Mouse (Mus musculus): ENCODE data around the gene Cog5. TPM values are rescaled to one million over a fixed set of nuclear protein-coding genes. Genes with fewer than 3 reads are reported as not detected.
A peak's percentile ranks its signal among the peaks of the same experiment; 100 is the strongest.

The Cog5 gene
- polyA plus RNA-seq, 1 experiment from 2014 or later: 38.1 TPM

DNA sequence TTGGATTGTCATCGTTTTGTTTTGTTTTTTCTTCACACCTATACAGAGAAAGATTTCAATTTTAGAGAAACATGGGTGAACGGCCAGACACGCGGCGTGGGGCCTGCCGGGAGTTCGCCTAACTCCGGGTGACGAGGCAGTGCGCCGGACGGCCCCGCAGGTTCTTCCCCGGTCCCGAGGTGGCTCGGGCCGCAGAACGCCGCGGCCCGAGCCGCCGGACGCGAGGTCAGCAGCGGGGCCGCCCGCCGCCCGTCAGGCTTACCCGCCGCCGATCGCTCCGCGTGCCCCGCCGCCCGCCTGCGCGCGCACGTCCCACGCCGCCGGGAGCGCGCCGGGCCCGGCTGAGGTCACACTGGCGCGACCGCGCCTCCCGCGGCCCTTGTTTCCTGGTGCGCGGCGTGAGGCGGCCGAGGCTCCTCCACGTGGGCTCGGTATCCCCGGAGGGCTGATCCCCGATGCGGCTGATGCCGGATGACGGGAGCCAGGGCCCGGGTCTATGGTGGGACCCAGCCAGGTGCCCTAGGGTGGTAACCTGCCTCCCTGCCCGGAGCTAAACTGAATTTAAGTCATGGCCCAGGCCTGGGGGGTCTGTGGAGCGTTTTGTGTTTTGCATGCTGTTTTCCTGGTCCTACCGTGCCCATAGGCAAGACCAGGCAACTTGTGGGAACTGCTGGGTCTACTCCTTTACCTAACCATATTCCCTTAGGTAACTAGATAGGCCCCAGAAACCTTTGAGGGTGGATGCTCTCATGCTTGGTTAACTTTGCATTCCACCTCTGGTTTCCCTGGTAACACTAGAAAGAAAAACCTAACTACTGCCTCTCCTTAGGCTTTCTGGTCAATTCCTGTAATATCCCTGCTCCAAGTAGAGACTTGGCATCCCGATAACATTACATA is 20.1 kb upstream of the Cog5 start, which contains the start of gene Bcap29:
Gene Bcap29 (minus strand): TSS at position 316 of the 897 bp plus-strand sequence.
- H3K36me3 ChIP-seq (ENCODE audit: control insufficient read depth, insufficient read depth, low read length): no peaks in the 10 kb centered on the region
- no peaks in the 10 kb centered on the region for H3K27me3 ChIP-seq (ENCODE audit: control insufficient read depth, insufficient read depth, low read length)
- WGBS: 2% methylated on average over 64 of the region's 73 CpGs
- no peaks in the 10 kb centered on the region for H3K9me3 ChIP-seq (ENCODE audit: control insufficient read depth, low read length)
- DNase-seq (ENCODE audit: low spot score) (peak; percentile 82), ATAC-seq (ENCODE audit: insufficient number of reproducible peaks, low FRiP score, low TSS enrichment, low read depth) (peak; percentile 81)
- H3K9ac ChIP-seq (ENCODE audit: low read length): peak within 1 kb of the TSS; percentile 88
- H3K4me1 ChIP-seq (ENCODE audit: control insufficient read depth, insufficient read depth, low read length): no peaks in the 10 kb centered on the region
- no peak within 1 kb of the TSS for H3K27ac ChIP-seq (replicated peaks; ENCODE audit: low read depth, low read length)
- peak within 1 kb of the TSS; percentile 57 for H3K4me2 ChIP-seq (ENCODE audit: low read depth, severe bottlenecking)
- H3K4me3 ChIP-seq (ENCODE audit: low read depth, low read length): peak within 1 kb of the TSS; percentile 47

DNA sequence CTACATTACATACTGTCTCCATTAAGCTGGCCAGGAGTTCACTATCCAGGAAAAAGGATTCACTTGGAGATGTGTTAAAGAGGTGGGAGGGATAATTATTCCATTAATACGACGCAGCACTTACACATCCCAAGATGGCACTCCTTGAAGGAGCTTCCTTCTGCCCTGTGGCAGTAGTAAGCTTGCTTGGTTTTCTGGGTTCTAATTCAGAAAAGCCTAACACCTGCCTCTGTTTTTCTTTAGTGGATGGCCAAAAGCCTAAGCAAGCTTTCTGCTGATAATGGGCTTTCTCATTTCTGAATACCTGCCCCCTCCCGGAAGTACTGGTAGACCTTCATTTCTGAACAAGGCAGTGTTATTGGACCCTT is 19.4 kb upstream of the Cog5 start:
- no peak for ATAC-seq (ENCODE audit: insufficient number of reproducible peaks, low FRiP score, low TSS enrichment, low read depth)
- no peaks in the 10 kb centered on the region for H3K36me3 ChIP-seq (ENCODE audit: control insufficient read depth, insufficient read depth, low read length)
- H3K9ac ChIP-seq (ENCODE audit: low read length): no peak overlapping the region; the same call in 1 of the 2 replicates
- no peaks in the 10 kb centered on the region for H3K4me1 ChIP-seq (ENCODE audit: control insufficient read depth, insufficient read depth, low read length)
- no peak for DNase-seq (ENCODE audit: low spot score)
- H3K9me3 ChIP-seq (ENCODE audit: control insufficient read depth, low read length): no peaks in the 10 kb centered on the region
- WGBS: 90% methylated on average over 3 of the region's 3 CpGs
- H3K4me2 ChIP-seq (ENCODE audit: low read depth, severe bottlenecking): peak overlapping the region; percentile 57; the same call in 1 of the 2 replicates
- H3K4me3 ChIP-seq (ENCODE audit: low read depth, low read length): no peak overlapping the region
- H3K27ac ChIP-seq (replicated peaks; ENCODE audit: low read depth, low read length): no peak overlapping the region
- H3K27me3 ChIP-seq (ENCODE audit: control insufficient read depth, insufficient read depth, low read length): no peaks in the 10 kb centered on the region

DNA sequence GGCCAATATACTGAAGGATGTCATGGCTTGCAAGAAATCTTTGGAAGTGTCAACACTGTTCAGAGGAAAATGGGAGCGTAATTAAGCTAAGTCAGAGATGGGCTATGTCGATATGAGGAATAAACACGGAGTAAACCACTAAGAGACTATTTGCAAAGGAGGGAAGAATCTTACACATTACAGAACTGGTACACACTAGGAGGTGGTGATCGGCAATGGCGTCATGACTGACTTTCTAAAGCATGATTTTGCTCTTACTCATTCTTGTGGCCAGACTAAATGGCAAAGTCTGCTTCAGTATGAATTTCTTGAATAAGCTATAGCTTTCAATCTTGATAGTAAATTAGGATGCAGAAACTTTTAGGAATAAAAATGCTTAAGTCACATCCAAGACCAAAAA is 1.1 kb upstream of the Cog5 start:
- H3K4me3 ChIP-seq (ENCODE audit: low read depth, low read length): no peak overlapping the region
- no peaks in the 10 kb centered on the region for H3K36me3 ChIP-seq (ENCODE audit: control insufficient read depth, insufficient read depth, low read length)
- H3K9ac ChIP-seq (ENCODE audit: low read length): no peak overlapping the region
- H3K9me3 ChIP-seq (ENCODE audit: control insufficient read depth, low read length): no peaks in the 10 kb centered on the region
- H3K27ac ChIP-seq (replicated peaks; ENCODE audit: low read depth, low read length): no peak overlapping the region
- no peaks in the 10 kb centered on the region for H3K27me3 ChIP-seq (ENCODE audit: control insufficient read depth, insufficient read depth, low read length)
- WGBS: 80% methylated on average over 5 of the region's 5 CpGs
- DNase-seq (ENCODE audit: low spot score) (no peak), ATAC-seq (ENCODE audit: insufficient number of reproducible peaks, low FRiP score, low TSS enrichment, low read depth) (no peak)
- no peaks in the 10 kb centered on the region; the same call in 1 of the 2 replicates for H3K4me1 ChIP-seq (ENCODE audit: control insufficient read depth, insufficient read depth, low read length)
- H3K4me2 ChIP-seq (ENCODE audit: low read depth, severe bottlenecking): peak overlapping the region; percentile 22; the same call in 1 of the 2 replicates

- Histone ChIP-seq H3K4me2 (ENCODE audit: low read depth, severe bottlenecking) (peak overlapping the region; percentile 49), H3K9me3 (ENCODE audit: control insufficient read depth, low read length) (no peaks in the 10 kb centered on the region), H3K4me3 (ENCODE audit: low read depth, low read length) (peak overlapping the region; percentile 53), H3K27ac (replicated peaks; ENCODE audit: low read depth, low read length) (no peak overlapping the region), H3K36me3 (ENCODE audit: control insufficient read depth, insufficient read depth, low read length) (no peaks in the 10 kb centered on the region), H3K4me1 (ENCODE audit: control insufficient read depth, insufficient read depth, low read length) (no peaks in the 10 kb centered on the region; the same call in 1 of the 2 replicates), H3K27me3 (ENCODE audit: control insufficient read depth, insufficient read depth, low read length) (no peaks in the 10 kb centered on the region), H3K9ac (ENCODE audit: low read length) (peak overlapping the region; percentile 77)
- under 1% methylated on average over 29 of the region's 29 CpGs for WGBS
- no peak for DNase-seq (ENCODE audit: low spot score)
- peak; percentile 73 for ATAC-seq (ENCODE audit: insufficient number of reproducible peaks, low FRiP score, low TSS enrichment, low read depth)
These were observed 352 bp downstream of the Cog5 start for GRCm38 (mm10) chr12:31654965-31655477.

DNA sequence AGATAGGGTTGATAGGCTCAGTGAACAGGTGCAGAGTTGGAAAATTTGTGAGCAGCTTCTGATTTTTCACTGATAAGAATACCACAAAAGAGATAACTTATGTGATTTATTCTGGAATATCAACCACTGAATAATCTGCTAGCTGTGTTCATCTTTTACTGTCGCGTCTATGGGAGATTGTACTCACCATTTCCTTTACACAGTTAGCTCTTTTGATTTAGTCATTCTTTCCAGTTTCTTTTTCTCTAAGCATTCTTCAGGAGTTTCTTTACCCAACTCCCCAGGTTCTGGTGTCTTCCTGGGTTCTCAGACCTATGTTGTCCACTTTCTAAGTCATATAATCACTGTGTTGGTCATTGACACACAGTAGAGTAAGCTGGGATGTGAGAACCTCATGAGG is 2.2 kb downstream of the Cog5 start:
- Histone ChIP-seq H3K36me3 (ENCODE audit: control insufficient read depth, insufficient read depth, low read length) (no peaks in the 10 kb centered on the region), H3K4me3 (ENCODE audit: low read depth, low read length) (no peak overlapping the region), H3K27ac (replicated peaks; ENCODE audit: low read depth, low read length) (no peak overlapping the region), H3K4me1 (ENCODE audit: control insufficient read depth, insufficient read depth, low read length) (no peaks in the 10 kb centered on the region; the same call in 1 of the 2 replicates), H3K9me3 (ENCODE audit: control insufficient read depth, low read length) (no peaks in the 10 kb centered on the region), H3K4me2 (ENCODE audit: low read depth, severe bottlenecking) (no peak overlapping the region), H3K9ac (ENCODE audit: low read length) (no peak overlapping the region), H3K27me3 (ENCODE audit: control insufficient read depth, insufficient read depth, low read length) (no peaks in the 10 kb centered on the region)
- DNase-seq (ENCODE audit: low spot score) (no peak), ATAC-seq (ENCODE audit: insufficient number of reproducible peaks, low FRiP score, low TSS enrichment, low read depth) (no peak)
- WGBS: 88% methylated on average over 2 of the region's 2 CpGs

GRCm38 (mm10) chr12:31665999-31666398 is 11.3 kb downstream of the Cog5 start:
- H3K4me1 ChIP-seq (ENCODE audit: control insufficient read depth, insufficient read depth, low read length): no peaks in the 10 kb centered on the region
- H3K9me3 ChIP-seq (ENCODE audit: control insufficient read depth, low read length): no peaks in the 10 kb centered on the region
- H3K4me3 ChIP-seq (ENCODE audit: low read depth, low read length): no peak overlapping the region
- no peak overlapping the region for H3K27ac ChIP-seq (replicated peaks; ENCODE audit: low read depth, low read length)
- no peak overlapping the region for H3K9ac ChIP-seq (ENCODE audit: low read length)
- no peak for DNase-seq (ENCODE audit: low spot score)
- no peak for ATAC-seq (ENCODE audit: insufficient number of reproducible peaks, low FRiP score, low TSS enrichment, low read depth)
- no peaks in the 10 kb centered on the region for H3K27me3 ChIP-seq (ENCODE audit: control insufficient read depth, insufficient read depth, low read length)
- no peak overlapping the region for H3K4me2 ChIP-seq (ENCODE audit: low read depth, severe bottlenecking)
- peaks cover 4% of the 10 kb centered on the region; the same call in 1 of the 2 replicates for H3K36me3 ChIP-seq (ENCODE audit: control insufficient read depth, insufficient read depth, low read length)
- 89% methylated on average over 6 of the region's 6 CpGs for WGBS

DNA sequence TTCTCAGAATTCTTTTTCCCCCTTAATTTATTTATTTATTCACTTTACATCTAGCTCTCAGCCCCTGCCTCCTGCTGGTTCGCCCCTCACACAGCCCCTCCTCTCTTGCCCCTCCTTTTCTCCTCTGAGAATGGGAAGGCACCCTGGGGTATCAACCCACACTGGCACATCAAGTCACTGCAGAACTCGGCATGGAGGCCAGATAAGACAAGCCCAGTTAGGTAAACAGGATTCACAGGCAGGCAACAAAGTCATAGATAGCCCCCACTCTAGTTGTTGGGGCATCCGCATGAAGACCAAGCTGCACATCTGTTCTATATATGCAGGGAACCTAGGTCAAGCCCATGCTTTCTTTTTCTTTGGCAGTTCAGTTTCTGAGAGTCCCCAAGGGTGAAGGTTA is 12.5 kb downstream of the Cog5 start:
- no peak overlapping the region for H3K27ac ChIP-seq (replicated peaks; ENCODE audit: low read depth, low read length)
- H3K36me3 ChIP-seq (ENCODE audit: control insufficient read depth, insufficient read depth, low read length): peaks cover 4% of the 10 kb centered on the region; the same call in 1 of the 2 replicates
- H3K4me1 ChIP-seq (ENCODE audit: control insufficient read depth, insufficient read depth, low read length): no peaks in the 10 kb centered on the region
- DNase-seq (ENCODE audit: low spot score): no peak
- H3K4me2 ChIP-seq (ENCODE audit: low read depth, severe bottlenecking): no peak overlapping the region
- 76% methylated on average over 3 of the region's 3 CpGs for WGBS
- H3K27me3 ChIP-seq (ENCODE audit: control insufficient read depth, insufficient read depth, low read length): no peaks in the 10 kb centered on the region
- no peak overlapping the region for H3K4me3 ChIP-seq (ENCODE audit: low read depth, low read length)
- no peak overlapping the region for H3K9ac ChIP-seq (ENCODE audit: low read length)
- H3K9me3 ChIP-seq (ENCODE audit: control insufficient read depth, low read length): no peaks in the 10 kb centered on the region
- ATAC-seq (ENCODE audit: insufficient number of reproducible peaks, low FRiP score, low TSS enrichment, low read depth): no peak

DNA sequence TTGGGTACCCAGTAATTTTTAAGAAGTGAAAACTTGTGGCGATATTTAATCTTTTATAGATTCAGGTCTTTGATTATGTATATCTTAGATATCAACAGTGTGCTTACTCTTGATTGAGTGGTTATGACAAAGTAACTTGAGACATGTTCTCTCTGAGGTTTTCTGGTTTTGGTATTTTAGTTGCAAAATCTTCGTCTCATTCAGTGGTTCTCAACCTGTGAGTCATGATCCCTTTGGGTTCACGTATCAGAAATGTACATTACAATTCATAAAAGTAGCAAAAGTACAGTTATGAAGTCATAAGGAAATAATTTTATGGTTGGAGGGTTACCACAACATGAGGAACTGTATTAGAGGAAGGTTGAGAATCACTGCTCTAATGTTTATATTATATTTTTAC is 32.0 kb downstream of the Cog5 start:
- DNase-seq (ENCODE audit: low spot score) (no peak), ATAC-seq (ENCODE audit: insufficient number of reproducible peaks, low FRiP score, low TSS enrichment, low read depth) (no peak)
- Histone ChIP-seq H3K4me1 (ENCODE audit: control insufficient read depth, insufficient read depth, low read length) (no peaks in the 10 kb centered on the region), H3K36me3 (ENCODE audit: control insufficient read depth, insufficient read depth, low read length) (no peaks in the 10 kb centered on the region), H3K27ac (replicated peaks; ENCODE audit: low read depth, low read length) (no peak overlapping the region), H3K9ac (ENCODE audit: low read length) (no peak overlapping the region), H3K27me3 (ENCODE audit: control insufficient read depth, insufficient read depth, low read length) (no peaks in the 10 kb centered on the region), H3K4me2 (ENCODE audit: low read depth, severe bottlenecking) (no peak overlapping the region), H3K4me3 (ENCODE audit: low read depth, low read length) (no peak overlapping the region), H3K9me3 (ENCODE audit: control insufficient read depth, low read length) (no peaks in the 10 kb centered on the region)
- 90% methylated on average over 3 of the region's 3 CpGs for whole genome bisulfite sequencing

All from limb, embryonic 11.5 days (tissue).